Mouse (Mus musculus): ENCODE measurements around the gene Tmem211. TPM values are rescaled to one million over a fixed set of nuclear protein-coding genes. Genes with fewer than 3 reads are reported as not detected.

The Tmem211 gene
- not detected for total RNA-seq (2021)
- long read RNA-seq, experiment 1, result 0 reads
- long read RNA-seq, experiment 2, result 0 reads

DNA sequence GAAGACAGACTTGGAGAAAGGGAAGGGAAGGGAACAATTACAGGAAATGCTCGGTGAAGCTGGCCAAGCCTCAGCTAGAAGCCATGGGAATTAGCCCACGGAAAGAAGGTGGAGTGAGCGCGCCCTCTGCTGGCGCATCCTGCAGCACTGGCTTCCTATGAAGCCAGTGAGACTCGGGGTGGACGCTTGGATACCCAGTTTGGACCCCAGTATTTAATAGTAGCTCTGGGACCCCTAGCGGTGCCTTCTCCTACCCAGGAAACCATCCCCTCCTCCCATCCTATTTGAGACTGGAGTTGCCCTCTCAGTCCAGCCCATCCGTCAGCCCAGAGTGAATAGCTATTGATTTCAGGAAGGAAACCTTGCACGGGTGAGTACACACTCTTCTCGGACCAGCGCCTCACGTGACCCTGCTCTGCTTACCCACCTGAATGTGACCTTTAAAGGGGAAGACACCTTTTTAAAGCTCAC is at the start of gene Tmem211:
TSS of gene Tmem211 (plus strand) at position 278 of the 471 bp plus-strand sequence.
- peak; percentile 88 to 92 for DNase-seq

- DNase-seq, result no peak
Observed at GRCm38 (mm10) chr5:113179451-113179842, 47.3 kb upstream of the Tmem211 start.

DNA sequence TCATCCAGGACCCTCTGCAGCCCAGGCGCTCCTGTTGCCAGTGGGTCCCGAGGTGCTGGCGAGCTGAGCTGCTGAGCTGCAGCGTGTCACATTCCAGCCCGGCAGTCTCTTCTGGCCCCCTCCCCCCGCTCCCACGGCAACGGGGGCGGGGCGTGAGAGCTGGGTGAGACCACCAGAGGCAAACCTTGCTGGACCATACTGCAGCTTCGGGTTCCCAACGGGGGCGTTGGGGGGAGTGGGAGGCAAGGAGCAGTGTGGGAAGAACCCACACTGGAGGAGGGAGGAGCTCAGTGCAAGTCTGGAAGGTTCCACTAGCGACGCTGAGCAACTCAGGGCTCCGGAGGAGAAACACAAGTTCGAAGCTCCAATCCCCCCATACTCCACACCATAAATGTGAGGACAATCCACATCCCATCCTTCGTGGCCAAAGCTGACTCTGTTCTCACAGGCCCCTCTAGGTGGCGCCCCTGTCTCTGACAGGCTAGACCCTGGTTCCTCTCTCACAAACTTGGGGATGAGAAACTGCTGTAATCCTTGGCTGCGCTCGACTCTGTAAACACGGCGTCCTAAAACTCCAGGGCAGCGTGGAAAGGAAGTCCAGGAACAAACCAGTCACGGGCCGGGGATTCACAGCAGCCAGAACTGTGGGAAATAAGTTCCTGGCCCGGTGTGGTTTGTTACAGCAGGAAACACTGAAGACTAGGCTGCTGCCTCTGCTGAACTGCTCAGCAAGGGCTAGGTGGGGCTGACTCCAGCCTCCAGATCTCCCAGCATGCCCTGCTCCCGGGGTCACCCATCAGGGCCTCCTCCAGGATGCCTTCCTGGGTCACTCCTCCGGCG is 46.6 kb upstream of the Tmem211 start:
- peak; percentile 94 to 95 for DNase-seq

DNA sequence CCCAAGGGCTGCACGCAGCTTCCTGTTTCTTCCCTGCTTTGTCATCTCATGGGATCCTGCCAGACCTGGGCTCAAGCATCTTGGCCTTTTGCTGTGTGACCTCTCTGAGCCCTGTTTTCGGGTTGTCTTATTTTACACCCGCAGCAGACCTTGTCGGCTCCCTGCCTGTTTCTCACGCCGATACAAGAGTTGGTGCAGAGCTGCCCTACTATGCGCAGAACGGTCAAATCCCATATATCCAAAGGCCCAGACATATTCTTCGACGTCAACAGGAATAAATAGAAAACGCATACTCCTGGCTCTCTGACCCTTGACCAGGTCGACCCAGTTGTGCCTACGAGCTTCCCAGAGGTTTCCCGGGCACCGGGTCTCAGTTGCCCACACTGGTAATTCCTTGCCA is 46.0 kb upstream of the Tmem211 start:
- no peak for DNase-seq

DNA sequence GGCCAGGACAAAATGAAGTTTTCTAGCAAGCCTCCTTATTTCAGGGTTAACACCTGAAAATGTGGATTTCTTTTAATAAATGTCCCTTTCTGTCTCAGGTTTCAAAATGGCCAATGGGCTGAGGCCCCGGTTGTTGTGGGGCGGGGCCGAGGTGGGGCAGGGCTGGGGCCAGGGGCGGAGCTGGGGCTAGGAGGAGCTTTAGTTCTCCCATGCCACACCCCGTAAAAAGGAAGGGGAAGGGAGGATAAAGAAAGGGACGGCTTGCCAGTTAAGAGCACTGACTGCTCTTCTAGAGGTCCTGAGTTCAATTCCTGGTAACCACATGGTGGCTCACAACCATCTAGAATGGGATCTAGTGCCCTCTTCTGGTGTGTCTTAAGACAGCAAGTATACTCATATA is 45.3 kb upstream of the Tmem211 start:
- no peak for DNase-seq

GRCm38 (mm10) chr5:113190558-113190957 is 36.2 kb upstream of the Tmem211 start:
- DNase-seq, result no peak

- DNase-seq, result no peak
Observed at GRCm38 (mm10) chr5:113191901-113192300, 34.8 kb upstream of the Tmem211 start.

DNA sequence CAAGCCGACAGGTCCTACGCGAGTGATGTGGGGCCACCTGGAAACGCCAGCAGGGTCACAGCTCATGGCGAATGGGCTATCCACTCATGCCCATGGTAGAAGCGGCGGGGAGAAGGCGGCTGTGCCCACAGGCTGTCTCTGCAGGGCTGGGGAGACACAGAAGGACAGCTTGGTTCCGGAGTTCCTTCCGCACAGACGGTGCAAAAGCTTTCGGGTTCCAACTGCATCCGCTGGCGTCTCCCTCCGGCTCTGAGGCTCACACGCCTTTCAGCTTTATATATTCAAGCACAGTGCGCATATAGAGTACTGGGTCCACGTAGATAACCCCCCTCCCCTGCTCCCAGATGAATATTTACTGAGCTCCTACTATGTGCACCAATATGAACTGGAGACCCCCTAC is 32.9 kb upstream of the Tmem211 start:
- no peak for DNase-seq

GRCm38 (mm10) chr5:113195451-113195850 is 31.3 kb upstream of the Tmem211 start:
- DNase-seq, result no peak

DNA sequence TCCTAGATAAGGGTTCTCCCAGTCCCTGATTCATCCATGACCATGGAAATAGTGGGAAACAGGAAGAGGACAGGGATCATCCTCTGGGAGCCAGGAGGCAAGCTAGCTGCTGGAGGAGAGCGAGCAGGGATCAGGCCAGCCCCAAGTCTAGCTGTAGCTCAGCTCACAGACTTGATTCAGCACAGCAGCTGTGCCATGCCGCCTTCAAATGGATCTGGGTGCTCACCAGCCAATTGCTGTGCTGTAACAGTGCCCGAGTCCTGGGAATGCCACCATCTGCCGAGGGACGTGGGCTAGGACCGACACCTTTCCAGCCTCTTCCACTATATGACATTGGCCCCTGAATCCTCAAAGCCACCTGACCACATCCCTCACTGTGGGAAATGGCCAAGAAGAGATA is 30.8 kb upstream of the Tmem211 start:
- no peak for DNase-seq

DNA sequence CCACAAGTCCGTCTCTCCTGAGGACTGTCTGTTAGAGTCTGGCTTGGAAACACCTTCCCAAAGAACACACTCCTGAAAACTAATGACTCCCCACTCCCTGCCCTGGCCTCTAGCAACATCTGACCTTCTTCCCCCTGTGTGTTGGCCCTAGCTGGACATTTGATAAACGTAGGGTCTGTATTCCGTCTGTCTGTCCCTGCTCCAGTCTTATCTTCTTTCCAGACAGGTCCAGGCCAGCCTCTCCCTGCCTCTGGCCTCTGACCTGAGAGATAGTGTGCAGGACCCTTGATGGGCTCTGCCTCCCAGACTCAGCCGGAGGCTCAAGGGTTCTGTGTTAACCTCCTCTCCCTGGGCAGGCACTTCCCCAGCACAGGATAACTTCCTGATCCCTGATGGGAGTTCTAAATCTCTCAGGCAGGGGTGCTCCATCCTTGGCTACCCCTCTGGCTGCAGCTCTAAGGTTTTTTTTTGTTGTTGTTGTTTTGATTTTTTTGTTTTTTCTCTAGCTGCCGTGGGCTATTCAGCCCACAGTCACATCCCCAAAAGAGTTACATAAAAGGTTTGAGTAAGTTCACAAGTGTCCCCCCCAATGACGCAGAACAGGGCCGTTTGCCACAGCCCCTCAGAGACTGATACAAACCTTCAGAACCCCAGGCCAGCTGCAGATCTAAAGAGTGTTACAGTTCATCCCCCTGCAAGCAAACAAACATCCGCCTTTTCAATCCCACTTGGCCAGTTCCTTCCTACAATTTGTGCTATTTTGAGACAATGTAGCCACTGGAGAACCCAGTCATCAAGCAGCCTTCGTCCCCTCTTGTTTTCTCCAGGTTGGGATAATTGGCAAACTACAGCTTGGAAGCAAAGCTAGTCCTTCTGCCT is 29.6 kb upstream of the Tmem211 start:
- DNase-seq, result peak; percentile 59 to 71

GRCm38 (mm10) chr5:113199126-113199771 is 27.5 kb upstream of the Tmem211 start:
- peak; percentile 64 to 79 for DNase-seq

DNA sequence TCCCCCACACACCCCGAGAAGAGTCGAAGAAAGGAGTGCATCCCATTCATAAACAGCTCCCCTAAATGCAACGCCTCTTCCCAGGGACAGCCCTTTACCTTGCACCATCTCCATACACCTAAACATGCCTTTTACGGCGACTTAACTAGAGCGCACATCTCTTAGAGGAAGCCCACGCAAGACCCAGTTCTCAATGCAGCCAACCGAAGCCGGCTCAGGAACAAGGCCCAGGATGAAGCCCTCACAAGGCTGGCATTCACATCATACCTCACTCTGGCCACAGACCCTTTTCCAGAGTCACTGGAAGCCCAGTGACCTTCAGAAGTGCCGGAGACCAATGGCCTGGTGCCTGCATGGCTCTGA is 27.0 kb upstream of the Tmem211 start:
- DNase-seq, result no peak

GRCm38 (mm10) chr5:113204193-113204592 is 22.5 kb upstream of the Tmem211 start:
- no peak for DNase-seq

DNA sequence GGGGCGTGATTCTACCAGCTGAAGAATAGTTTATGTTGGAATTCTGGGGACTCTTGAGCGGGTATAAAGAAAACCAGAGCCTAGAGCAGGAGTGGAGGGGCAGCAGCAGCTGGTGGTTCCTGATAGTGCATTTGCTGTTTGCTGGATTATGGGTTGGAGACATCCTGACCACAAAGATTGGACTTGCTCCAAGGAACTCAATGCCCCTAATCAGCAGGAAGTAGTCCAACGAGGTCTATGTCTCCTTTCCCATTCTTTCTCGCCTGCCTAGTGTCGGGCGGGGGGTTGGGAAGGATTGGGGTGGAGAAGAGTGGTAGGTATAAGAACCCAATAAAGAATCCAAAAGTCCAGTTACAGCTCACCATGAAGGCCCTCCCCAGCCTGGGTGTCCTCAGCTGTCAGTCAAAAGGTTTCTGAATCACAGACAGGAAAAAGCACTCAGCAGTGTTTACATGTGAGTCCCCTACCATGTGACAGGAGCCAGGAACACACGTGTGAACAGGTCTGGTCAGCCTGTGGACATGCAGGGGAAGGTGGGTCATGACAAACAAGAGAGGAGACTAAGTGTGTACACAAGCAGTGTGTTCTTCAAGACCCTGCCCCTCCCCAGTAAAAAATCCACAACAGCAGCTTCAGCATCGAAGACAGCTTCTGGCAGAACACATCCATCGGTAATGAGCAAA is 19.9 kb upstream of the Tmem211 start:
- DNase-seq, result peak; percentile 45 to 51

GRCm38 (mm10) chr5:113208048-113208447 is 18.7 kb upstream of the Tmem211 start:
- peak; percentile 86 to 92 for DNase-seq

DNA sequence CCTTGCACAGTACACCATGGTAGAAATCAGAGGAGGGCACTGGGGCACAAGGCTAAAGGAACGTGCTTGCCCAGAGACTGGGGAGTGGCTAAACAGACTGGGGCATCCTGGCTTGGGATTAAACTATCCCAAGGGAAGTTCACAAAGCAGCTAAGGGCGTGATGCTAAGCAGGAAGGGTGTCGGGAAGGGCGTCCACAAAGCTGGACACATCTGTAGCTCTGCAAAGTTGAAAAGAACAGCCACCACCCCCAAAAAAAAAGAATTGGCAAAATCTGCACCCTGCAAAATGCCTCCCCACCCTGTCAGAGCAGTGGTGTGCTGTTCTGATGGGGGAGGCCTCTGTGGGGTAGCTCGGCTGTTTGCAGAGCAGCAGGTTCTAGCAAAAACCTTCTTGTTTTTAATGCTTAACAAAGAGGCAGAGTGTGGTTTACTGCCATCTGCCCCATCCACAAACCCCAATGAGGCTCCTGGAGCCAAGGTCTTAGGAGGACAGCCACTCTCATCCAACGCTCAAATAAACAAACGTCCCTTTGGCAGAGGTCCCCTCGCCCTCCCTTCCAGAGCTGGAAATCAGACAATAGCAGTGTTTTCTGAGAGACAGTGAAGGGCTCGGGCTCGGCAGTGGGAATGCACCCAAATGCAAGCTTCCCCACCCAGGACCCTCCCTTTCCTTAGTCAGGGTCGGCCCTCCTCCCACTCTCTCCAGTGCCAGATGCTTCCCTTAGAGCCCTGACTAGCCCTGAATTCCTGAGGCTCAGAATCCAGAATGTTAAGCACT is 17.9 kb upstream of the Tmem211 start:
- DNase-seq, result peak; percentile 88 to 93

DNA sequence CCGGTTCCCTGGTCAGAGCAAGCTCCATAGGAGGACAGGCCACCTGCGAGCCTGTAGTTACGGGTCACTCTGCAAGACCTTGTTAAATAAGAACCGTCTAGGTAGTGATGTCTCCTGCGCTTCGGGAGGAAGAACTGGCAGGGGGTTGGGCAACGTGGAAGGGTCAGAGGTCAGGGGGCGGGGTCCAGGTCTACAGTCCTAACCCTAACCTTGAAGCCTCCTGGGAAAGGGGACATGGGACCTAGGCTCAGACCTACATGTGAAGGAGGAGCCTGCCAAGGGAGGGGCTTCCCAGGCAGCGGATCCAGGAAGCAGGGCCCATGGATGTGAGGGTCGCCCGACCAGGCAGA is 17.3 kb upstream of the Tmem211 start:
- DNase-seq, result no peak

- peak in 1 of 2 experiments; percentile 57 for DNase-seq
Observed at GRCm38 (mm10) chr5:113209898-113210297, 16.8 kb upstream of the Tmem211 start.

DNA sequence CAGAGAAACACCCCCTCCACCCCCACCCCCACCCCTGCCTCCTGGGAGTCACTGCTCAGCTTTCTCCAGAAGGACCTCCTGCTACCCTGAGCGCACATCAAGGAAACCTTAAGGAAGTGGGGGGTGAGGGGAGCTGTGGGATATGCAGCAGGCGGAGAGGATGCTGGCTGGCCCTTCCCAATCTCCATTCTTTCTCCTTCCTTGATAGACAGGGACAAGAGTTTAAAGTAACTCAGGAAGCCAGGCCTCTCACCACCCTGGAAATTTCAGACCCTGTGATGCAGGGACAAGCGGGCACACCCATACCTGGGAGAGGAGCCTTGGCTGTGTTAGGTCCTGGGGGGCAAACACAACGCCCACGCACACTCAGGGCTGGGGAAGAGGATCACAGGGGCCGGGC is 16.4 kb upstream of the Tmem211 start:
- peak; percentile 39 to 68 for DNase-seq
